8 mouse cellular contexts compared by ENCODE assay signal in genomic region chr11:61104241-61104901, GRCm38 (mm10). TPM values are rescaled to one million over a fixed set of nuclear protein-coding genes. Genes with fewer than 3 reads are reported as not detected.
A peak's percentile ranks its signal among the peaks of the same experiment; 100 is the strongest.
DNase-seq lines count a peak whose midpoint lies in the region; ATAC-seq and TF ChIP-seq lines count a peak whose summit lies in the region.

No protein-coding gene starts in this region.

- H3K9me3 ChIP-seq in hindbrain, embryonic 12.5 days (replicated peaks): no peaks in the 10 kb centered on the region

- POLR2A ChIA-PET in Patski (lab: Charles Lee): no interaction called here

- DNase-seq in Patski (ENCODE audit: low read depth, low spot score): no peak
- peak; percentile 96 to 97 for DNase-seq in cerebellum, postnatal 14 days
- DNase-seq in frontal cortex, postnatal 14 days (ENCODE audit: low spot score in 2 of 2): peak; percentile 27 to 80
- peak; percentile 91 to 93 for DNase-seq in layer of hippocampus, postnatal 10 days (ENCODE audit: low spot score in 2 of 2)
- DNase-seq in lung, postnatal 10 days: peak; percentile 94
- DNase-seq in ovary, postnatal 36 days (ENCODE audit: low spot score): peak; percentile 81
- peak; percentile 81 for DNase-seq in thymus, postnatal 14 days

- TF ChIP-seq CTCF in Patski (IDR thresholded peaks at IDR 0.05): peak; percentile 94

- peak overlapping the region; percentile 31 for H3K4me2 ChIP-seq in hindbrain, embryonic 12.5 days (replicated peaks)

- WGBS in hindbrain, embryonic 12.5 days: 16% methylated on average over 20 of the region's 20 CpGs

- H3K27ac ChIP-seq in hindbrain, embryonic 12.5 days: no peak overlapping the region

- peaks cover 14% of the 10 kb centered on the region for H3K4me1 ChIP-seq in hindbrain, embryonic 12.5 days

- no peaks in the 10 kb centered on the region for H3K36me3 ChIP-seq in hindbrain, embryonic 12.5 days

- no peak overlapping the region for H3K9ac ChIP-seq in hindbrain, embryonic 12.5 days

- H3K4me3 ChIP-seq in hindbrain, embryonic 12.5 days: no peak overlapping the region

- peaks cover 27% of the 10 kb centered on the region for H3K27me3 ChIP-seq in Patski
- H3K27me3 ChIP-seq in hindbrain, embryonic 12.5 days: peaks cover 9% of the 10 kb centered on the region; the same call in 1 of the 2 replicates

- in situ Hi-C loops in Patski (cut with MboI; ENCODE audit: low pct_unique_long_range_greater_than_20kb): loop anchor here (10.0 kb wide), 2 partner anchors 130 to 300 kb away; no protein-coding TSS in a partner anchor

- CTCF ChIA-PET in Patski (lab: Charles Lee): interaction anchor here (0.6 to 2.0 kb wide), 8 partner anchors 8 to 307 kb away, joined by 3 to 15 read pairs (median 4); no protein-coding TSS in a partner anchor

- ATAC-seq in Patski: no peak
- ATAC-seq in hindbrain, embryonic 12.5 days (ENCODE audit: low FRiP score): peak; percentile 85

RNA-seq across cellular contexts. Expression of gene Tnfrsf13b, which starts 22.2 kb away (rescaled TPM):
- not detected for polyA plus RNA-seq in Patski (2021)
- polyA plus RNA-seq in hindbrain, embryonic 12.5 days (2016; fragmentation: Nextera tagmentation; extraction: Ambion mirVana): 1.1 and 1.5 TPM in 2 replicates
- 1 to 10 TPM; 1.4 to 2.5 TPM for total RNA-seq in layer of hippocampus, postnatal 10 days (2021)
